ENCODE assay signal across 8 mouse cellular contexts in genomic region chr1:183439036-183439435, GRCm38 (mm10). TPM values are rescaled to one million over a fixed set of nuclear protein-coding genes. Genes with fewer than 3 reads are reported as not detected.
DNase-seq lines count a peak whose midpoint lies in the region; ATAC-seq and TF ChIP-seq lines count a peak whose summit lies in the region.

No protein-coding gene starts in this region.

- in situ Hi-C loops in ES-E14 (cut with MboI; ENCODE audit: low sequenced_read_pairs in 2 of 2, unreplicated experiment in 2 of 2), result no loop called here

- no peak for DNase-seq in ES-E14 (ENCODE audit: low read depth, low spot score)
- DNase-seq in c-Kit-positive CD71-positive TER-119-negative erythroid progenitor cells, embryonic 14.5 days (ENCODE audit: low read depth), result peak; percentile 29
- peak; percentile 32 for DNase-seq in forebrain, postnatal 0 days
- DNase-seq in heart, postnatal 4 days, result peak; percentile 92
- DNase-seq in layer of hippocampus, adult 9-11 months, result peak; percentile 58
- DNase-seq in retina, embryonic 14.5 days (ENCODE audit: low spot score), result peak; percentile 61
- peak; percentile 88 for DNase-seq in thymus, postnatal 4 days

- no peaks in the 10 kb centered on the region for H3K27me3 ChIP-seq in forebrain, postnatal 0 days (ENCODE audit: insufficient read depth, low read length)
- no peaks in the 10 kb centered on the region for H3K27me3 ChIP-seq in lung, embryonic 15.5 days

- TF ChIP-seq CTCF in forebrain, postnatal 0 days (IDR thresholded peaks at IDR 0.05; ENCODE audit: low read depth), result peak; percentile 70

- H3K4me1 ChIP-seq in ES-E14 (ENCODE audit: control insufficient read depth in 2 of 2, insufficient read depth in 2 of 2, low read length in 2 of 2, poor library complexity in 1 of 2), result peaks cover 0 to 2% of the 10 kb centered on the region in 2 experiments; a peak in 1 of 4 replicates
- no peaks in the 10 kb centered on the region for H3K4me1 ChIP-seq in forebrain, postnatal 0 days (ENCODE audit: insufficient read depth)
- peaks cover 5% of the 10 kb centered on the region; the same call in 1 of the 2 replicates for H3K4me1 ChIP-seq in lung, embryonic 15.5 days

- 23% methylated on average over 22 of the region's 22 CpGs for WGBS in forebrain, postnatal 0 days
- 27% methylated on average over 22 of the region's 22 CpGs for WGBS in lung, embryonic 15.5 days

- H3K27ac ChIP-seq in ES-E14 (ENCODE audit: insufficient read depth, low read depth, low read length, poor library complexity, severe bottlenecking), result no peak overlapping the region
- H3K27ac ChIP-seq in forebrain, postnatal 0 days (ENCODE audit: low read depth, low read length), result no peak overlapping the region
- no peak overlapping the region for H3K27ac ChIP-seq in lung, embryonic 15.5 days

- no peak overlapping the region for H3K4me2 ChIP-seq in forebrain, postnatal 0 days (ENCODE audit: low read depth)
- H3K4me2 ChIP-seq in lung, embryonic 15.5 days, result peak overlapping the region; percentile 52

- no peaks in the 10 kb centered on the region for H3K36me3 ChIP-seq in ES-E14 (ENCODE audit: control insufficient read depth, insufficient read depth, low read length, poor library complexity, severe bottlenecking)
- H3K36me3 ChIP-seq in forebrain, postnatal 0 days (ENCODE audit: insufficient read depth), result no peaks in the 10 kb centered on the region
- no peaks in the 10 kb centered on the region for H3K36me3 ChIP-seq in lung, embryonic 15.5 days

- no peak overlapping the region for H3K9ac ChIP-seq in ES-E14 (ENCODE audit: insufficient read depth, low read depth, low read length, poor library complexity, severe bottlenecking)
- no peak overlapping the region for H3K9ac ChIP-seq in forebrain, postnatal 0 days
- 0 out of 2 replicates have a peak overlapping the region, but pooled peaks have one; percentile 20 for H3K9ac ChIP-seq in lung, embryonic 15.5 days

- H3K9me3 ChIP-seq in ES-E14 (ENCODE audit: control insufficient read depth, insufficient read depth, low read depth, low read length), result no peaks in the 10 kb centered on the region
- H3K9me3 ChIP-seq in forebrain, postnatal 0 days (ENCODE audit: low read length), result no peaks in the 10 kb centered on the region
- H3K9me3 ChIP-seq in lung, embryonic 15.5 days, result no peaks in the 10 kb centered on the region; the same call in 1 of the 2 replicates

- 0 out of 2 replicates have a peak, but pooled peaks have one; percentile 49 for ATAC-seq in forebrain, postnatal 0 days
- 0 out of 2 replicates have a peak, but pooled peaks have one; percentile 50 for ATAC-seq in lung, embryonic 15.5 days (ENCODE audit: borderline replicate concordance, extremely low read depth, low FRiP score, low TSS enrichment)

- no peak overlapping the region for H3K4me3 ChIP-seq in ES-E14 (ENCODE audit: insufficient read depth in 1 of 2, low read depth in 1 of 2, low read length in 2 of 2, poor library complexity in 1 of 2, severe bottlenecking in 1 of 2)
- H3K4me3 ChIP-seq in forebrain, postnatal 0 days (ENCODE audit: low read depth, low read length), result no peak overlapping the region
- H3K4me3 ChIP-seq in lung, embryonic 15.5 days, result peak overlapping the region; percentile 26

TF ChIP-seq in ES-E14, 5 proteins besides CTCF, POLR2A, EP300 and RAD21:
- no peak for TF ChIP-seq CHD2 (IDR thresholded peaks at IDR 0.05; ENCODE audit: low read depth, low read length)
- TF ChIP-seq ZC3H11A (IDR thresholded peaks at IDR 0.05; ENCODE audit: borderline replicate concordance, low read depth, low read length), result peak; percentile 62

RNA-seq across cellular contexts. Expression of gene Hhipl2, which starts 21.0 kb away (rescaled TPM):
- 0.26 and 0.40 TPM in 2 replicates for total RNA-seq in ES-E14 (2012; rRNA removed)
- 0.33 and 0.46 TPM in 2 replicates for total RNA-seq in forebrain, postnatal 0 days (2014; rRNA removed)
- 0.07 TPM in 1 of 2 replicates, not detected in the other for polyA plus RNA-seq in forebrain, postnatal 0 days (2015; fragmentation: Nextera tagmentation; extraction: Ambion mirVana)
- not detected for total RNA-seq in heart, postnatal 4 days (2021)
- 0.06 and 0.36 TPM in 2 replicates for polyA plus RNA-seq in lung, embryonic 15.5 days (2015; fragmentation: Nextera tagmentation; extraction: Ambion mirVana)

RNA-seq across cellular contexts. Expression of gene Taf1a, which starts 50.3 kb away (rescaled TPM):
- total RNA-seq in ES-E14 (2012; rRNA removed), result 20.7 and 20.8 TPM in 2 replicates
- total RNA-seq in forebrain, postnatal 0 days (2014; rRNA removed), result 17.8 and 19.1 TPM in 2 replicates
- polyA plus RNA-seq in forebrain, postnatal 0 days (2015; fragmentation: Nextera tagmentation; extraction: Ambion mirVana), result 9.8 and 11.7 TPM in 2 replicates
- 1 to 10 TPM; 8.4 to 9.6 TPM for total RNA-seq in heart, postnatal 4 days (2021)
- polyA plus RNA-seq in lung, embryonic 15.5 days (2015; fragmentation: Nextera tagmentation; extraction: Ambion mirVana), result 20.4 and 21.0 TPM in 2 replicates
